Mouse (Mus musculus) midbrain, embryonic 15.5 days (tissue): ENCODE data around the gene Scrg1. TPM values are rescaled to one million over a fixed set of nuclear protein-coding genes. Genes with fewer than 3 reads are reported as not detected.
A peak's percentile ranks its signal among the peaks of the same experiment; 100 is the strongest.
"Not testable (repeated sequence)": the region's sequence is repeated elsewhere in the genome, so short reads cannot be mapped to it uniquely, and the experiment has no call there.

ENCODE experiments used
- ATAC-seq: fragments of 200-750 bp; cut with Nextera tagmentation; replicated peaks from 2 replicates; pipeline ENCODE4 v1.8.0; 2017; ENCODE audit warnings: moderate TSS enrichment
- H3K27ac ChIP-seq: fragments of 300-500 bp; sonication (generic); 2 replicates; pipeline ENCODE4 v1.5.1; 2015; ENCODE audit warnings: mild to moderate bottlenecking, inconsistent platforms
- H3K27me3 ChIP-seq: fragments of 300-500 bp; sonication (generic); replicated peaks from 2 replicates; pipeline ENCODE4 v1.6.1; 2015; ENCODE audit warnings: inconsistent platforms
- H3K36me3 ChIP-seq: fragments of 300-500 bp; sonication (generic); replicated peaks from 2 replicates; pipeline ENCODE4 v1.6.1; 2015; ENCODE audit warnings: inconsistent platforms
- H3K4me1 ChIP-seq: fragments of 300-500 bp; sonication (generic); 2 replicates; pipeline ENCODE4 v1.6.1; 2015; ENCODE audit warnings: inconsistent platforms
- H3K4me2 ChIP-seq: fragments of 300-500 bp; sonication (generic); 2 replicates; pipeline ENCODE4 v1.6.1; 2015; ENCODE audit warnings: inconsistent platforms, mild to moderate bottlenecking, moderate library complexity
- H3K4me3 ChIP-seq: fragments of 300-500 bp; sonication (generic); 2 replicates; pipeline ENCODE4 v1.5.1; 2015; ENCODE audit warnings: mild to moderate bottlenecking, inconsistent platforms
- H3K9ac ChIP-seq: fragments of 300-500 bp; sonication (generic); 2 replicates; pipeline ENCODE4 v1.6.1; 2015; ENCODE audit warnings: mild to moderate bottlenecking, inconsistent platforms
- H3K9me3 ChIP-seq: fragments of 300-500 bp; sonication (generic); 2 replicates; pipeline ENCODE4 v1.6.1; 2016; ENCODE audit warnings: inconsistent platforms
- WGBS: fragments of 180-500 bp; shearing (Covaris S2); methylation state at CpG from one replicate; pipeline ENCODE4 v1.1.7; 2015; ENCODE audit warnings: mixed read lengths; 5-methylcytosine and 5-hydroxymethylcytosine counted together
- polyA plus RNA-seq: library from polyadenylated mRNA; unstranded; fragments of >200 nt; fragmentation: Nextera tagmentation; extraction: Ambion mirVana; gene quantifications from 2 replicates; pipeline ENCODE4 v1.2.1, GENCODE M21; 2015

The Scrg1 gene
- polyA plus RNA-seq, 1 experiment from 2014 or later: 8.5 TPM

DNA sequence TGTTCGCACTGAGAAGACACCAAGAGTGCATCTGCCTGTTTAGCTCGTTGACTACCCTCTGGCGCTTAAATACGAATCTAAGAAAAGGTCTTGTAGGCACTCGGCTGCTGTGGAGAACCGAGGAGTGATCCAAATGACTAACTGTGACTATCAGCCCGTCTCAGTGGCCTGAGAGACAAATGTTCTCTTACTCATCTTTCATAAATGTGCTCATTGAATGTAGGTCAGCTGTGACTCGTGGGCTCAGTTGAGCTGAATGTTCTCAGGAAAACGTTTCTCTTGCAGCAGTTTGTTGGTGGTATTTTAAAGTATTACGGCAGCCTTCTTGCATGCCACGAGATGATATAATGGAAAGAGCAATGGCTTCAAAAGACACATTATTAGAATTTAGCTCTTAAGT lies 24.8 kb upstream of the Scrg1 start:
- 0 out of 2 replicates have a peak, but pooled peaks cover 4% of the 10 kb centered on the region for H3K4me1 ChIP-seq
- no peak overlapping the region for H3K4me3 ChIP-seq
- H3K4me2 ChIP-seq: no peak overlapping the region
- WGBS: 88% methylated on average over 11 of the region's 11 CpGs
- H3K9ac ChIP-seq: no peak overlapping the region
- H3K36me3 ChIP-seq: no peaks in the 10 kb centered on the region
- H3K27me3 ChIP-seq: peaks cover 10% of the 10 kb centered on the region; the same call in 1 of the 2 replicates
- H3K27ac ChIP-seq: no peak overlapping the region
- no peaks in the 10 kb centered on the region for H3K9me3 ChIP-seq
- ATAC-seq: no peak

DNA sequence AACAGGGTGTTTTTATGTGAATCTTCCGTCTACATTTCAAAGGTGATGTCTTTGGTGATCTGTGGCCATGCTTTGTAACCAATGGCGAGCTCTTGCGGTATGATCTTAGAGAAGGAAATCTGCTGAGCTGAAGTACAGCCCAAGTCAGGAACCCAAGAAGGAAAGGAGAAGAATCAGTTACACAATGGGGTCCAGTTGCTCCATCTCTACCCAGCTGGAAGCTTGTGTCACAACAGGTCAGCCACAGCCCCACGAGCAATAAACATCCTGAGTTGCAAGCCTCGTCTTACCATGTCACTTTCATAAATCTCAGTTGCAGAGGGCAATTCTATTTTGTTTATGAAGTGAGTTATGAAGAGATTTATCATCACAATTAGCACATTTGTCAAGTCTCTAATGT lies 22.9 kb upstream of the Scrg1 start:
- Histone ChIP-seq H3K4me2 (no peak overlapping the region), H3K4me1 (0 out of 2 replicates have a peak, but pooled peaks cover 4% of the 10 kb centered on the region), H3K4me3 (no peak overlapping the region), H3K9me3 (no peaks in the 10 kb centered on the region), H3K36me3 (no peaks in the 10 kb centered on the region), H3K27me3 (0 out of 2 replicates have a peak, but pooled peaks cover 7% of the 10 kb centered on the region), H3K9ac (no peak overlapping the region), H3K27ac (no peak overlapping the region)
- ATAC-seq: no peak
- 89% methylated on average over 5 of the region's 5 CpGs for WGBS

DNA sequence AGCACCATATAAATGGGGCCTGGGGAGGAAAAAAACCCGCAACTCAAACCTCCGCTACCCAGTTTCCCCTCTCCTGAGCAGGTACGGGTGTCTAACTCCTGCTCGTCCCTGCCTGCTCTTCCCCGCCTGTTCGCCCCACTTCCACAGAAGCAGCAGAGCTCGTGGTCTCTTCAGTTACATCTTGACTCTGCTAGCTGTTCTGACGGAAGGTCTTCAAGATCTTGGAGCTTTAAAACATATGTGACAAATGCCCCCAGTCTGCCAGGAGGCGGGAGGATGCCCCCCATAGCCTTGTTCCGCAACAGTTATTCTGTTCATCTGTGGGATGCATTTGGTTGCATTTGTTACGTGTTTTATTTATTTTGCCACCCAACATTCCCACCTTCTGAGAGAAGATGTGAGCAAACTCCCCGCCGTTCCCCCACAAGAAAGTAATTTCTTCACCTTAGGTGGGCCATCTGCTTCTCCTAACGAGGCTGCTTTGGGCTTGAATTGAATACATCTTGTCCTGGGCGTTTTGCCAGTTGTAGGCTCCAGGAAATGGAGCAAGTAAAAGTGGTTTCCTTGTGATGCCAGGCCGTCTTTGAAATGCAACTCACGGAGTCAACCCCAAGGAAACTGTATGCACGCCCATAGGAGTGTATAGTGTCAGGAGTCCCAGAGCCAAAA lies 19.8 kb upstream of the Scrg1 start:
- no peak overlapping the region for H3K27ac ChIP-seq
- no peaks in the 10 kb centered on the region for H3K36me3 ChIP-seq
- ATAC-seq: 0 out of 2 replicates have a peak, but pooled peaks have one; percentile 17
- H3K9ac ChIP-seq: no peak overlapping the region
- no peak overlapping the region for H3K4me2 ChIP-seq
- H3K9me3 ChIP-seq: no peaks in the 10 kb centered on the region
- 62% methylated on average over 18 of the region's 18 CpGs for WGBS
- no peaks in the 10 kb centered on the region for H3K27me3 ChIP-seq
- H3K4me3 ChIP-seq: no peak overlapping the region
- no peaks in the 10 kb centered on the region for H3K4me1 ChIP-seq

DNA sequence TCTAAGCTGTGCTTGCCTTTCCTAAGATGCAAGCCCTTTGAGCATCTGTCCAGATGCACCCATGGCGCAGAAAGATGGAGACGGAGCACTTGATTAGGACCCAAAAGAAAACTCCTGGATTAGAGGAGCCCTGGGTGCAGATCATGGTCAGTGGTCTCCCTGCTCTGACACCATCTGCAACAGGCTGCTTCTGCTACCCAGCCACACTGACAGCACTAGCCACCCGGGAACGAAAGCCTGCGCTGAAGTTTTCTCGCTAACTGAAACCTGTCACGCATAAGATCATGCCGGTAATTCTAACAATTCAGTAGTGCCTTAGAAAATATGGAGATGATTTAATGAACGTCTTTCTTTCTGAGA lies 19.3 kb upstream of the Scrg1 start:
- Histone ChIP-seq H3K36me3 (no peaks in the 10 kb centered on the region), H3K9me3 (no peaks in the 10 kb centered on the region), H3K27ac (no peak overlapping the region), H3K4me3 (no peak overlapping the region), H3K9ac (no peak overlapping the region), H3K4me2 (no peak overlapping the region), H3K27me3 (no peaks in the 10 kb centered on the region), H3K4me1 (no peaks in the 10 kb centered on the region)
- ATAC-seq: 0 out of 2 replicates have a peak, but pooled peaks have one; percentile 27
- WGBS: 79% methylated on average over 9 of the region's 9 CpGs

DNA sequence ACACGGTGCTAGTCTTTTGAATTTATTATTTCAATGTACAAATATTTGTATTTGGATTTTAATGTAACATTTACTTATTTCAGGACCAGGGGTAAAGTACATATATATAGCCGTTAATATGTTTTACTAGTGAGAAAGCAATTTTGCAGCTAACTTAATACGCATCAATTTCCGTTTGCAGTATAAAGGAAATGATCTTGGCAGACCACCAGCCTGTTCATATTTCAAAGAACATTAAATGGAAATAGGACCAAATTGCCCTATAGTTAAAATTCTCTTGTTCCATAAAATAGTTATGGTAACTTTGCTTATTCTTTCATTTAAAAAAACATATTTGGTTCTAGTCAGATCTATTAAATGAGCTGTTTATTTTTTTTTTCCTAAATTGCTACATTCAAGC lies 14.6 kb upstream of the Scrg1 start:
- WGBS: 84% methylated on average over 4 of the region's 4 CpGs
- Histone ChIP-seq H3K27me3 (no peaks in the 10 kb centered on the region), H3K4me1 (no peaks in the 10 kb centered on the region), H3K9me3 (no peaks in the 10 kb centered on the region), H3K4me2 (no peak overlapping the region), H3K4me3 (no peak overlapping the region), H3K27ac (no peak overlapping the region), H3K9ac (no peak overlapping the region), H3K36me3 (no peaks in the 10 kb centered on the region)
- no peak for ATAC-seq

DNA sequence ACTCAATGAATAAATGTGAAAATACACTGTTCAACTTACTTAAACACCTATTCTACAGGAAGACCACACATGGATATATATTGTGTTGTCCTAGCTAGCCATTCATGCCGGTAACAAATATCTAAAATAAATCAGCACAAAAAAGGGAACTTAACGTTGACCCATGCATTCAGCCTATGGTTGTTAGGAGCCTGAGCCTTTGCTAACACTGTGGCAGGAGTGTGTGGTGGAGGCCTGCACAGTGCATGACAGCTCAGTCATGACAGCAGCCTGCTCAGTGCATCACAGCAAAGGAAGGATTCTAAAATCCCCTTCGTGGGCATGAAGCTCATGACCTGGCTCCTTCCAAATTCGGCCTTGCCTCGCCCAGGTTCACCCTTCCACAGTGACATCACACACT lies 14.2 kb upstream of the Scrg1 start:
- 87% methylated on average over 5 of the region's 5 CpGs for WGBS
- Histone ChIP-seq H3K9ac (no peak overlapping the region), H3K9me3 (no peaks in the 10 kb centered on the region), H3K27ac (no peak overlapping the region), H3K36me3 (no peaks in the 10 kb centered on the region), H3K4me2 (no peak overlapping the region), H3K4me3 (no peak overlapping the region), H3K27me3 (no peaks in the 10 kb centered on the region), H3K4me1 (no peaks in the 10 kb centered on the region)
- ATAC-seq: no peak

DNA sequence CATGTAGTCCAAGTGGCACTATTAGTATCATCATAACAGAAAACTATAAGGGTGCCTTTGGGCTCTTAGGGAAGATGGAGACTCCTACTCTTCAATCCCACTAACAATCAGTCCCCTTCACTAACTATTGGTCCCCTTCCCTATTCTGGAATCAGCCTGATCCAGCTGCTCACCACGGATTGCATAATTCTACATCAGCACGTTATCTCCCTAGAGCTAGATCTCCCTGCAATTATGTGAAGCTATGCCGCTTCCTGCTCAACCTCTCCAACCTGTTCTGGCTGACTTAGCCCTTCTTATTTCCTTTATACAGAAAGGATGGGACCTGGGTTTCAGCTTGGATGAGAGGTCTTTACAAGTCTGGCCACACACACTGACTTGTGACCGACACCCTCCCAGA lies 12.4 kb upstream of the Scrg1 start:
- Histone ChIP-seq H3K4me3 (no peak overlapping the region), H3K9ac (no peak overlapping the region), H3K36me3 (no peaks in the 10 kb centered on the region), H3K27me3 (no peaks in the 10 kb centered on the region), H3K9me3 (no peaks in the 10 kb centered on the region), H3K4me1 (no peaks in the 10 kb centered on the region), H3K4me2 (no peak overlapping the region), H3K27ac (no peak overlapping the region)
- WGBS: 76% methylated on average over 4 of the region's 4 CpGs
- no peak for ATAC-seq

DNA sequence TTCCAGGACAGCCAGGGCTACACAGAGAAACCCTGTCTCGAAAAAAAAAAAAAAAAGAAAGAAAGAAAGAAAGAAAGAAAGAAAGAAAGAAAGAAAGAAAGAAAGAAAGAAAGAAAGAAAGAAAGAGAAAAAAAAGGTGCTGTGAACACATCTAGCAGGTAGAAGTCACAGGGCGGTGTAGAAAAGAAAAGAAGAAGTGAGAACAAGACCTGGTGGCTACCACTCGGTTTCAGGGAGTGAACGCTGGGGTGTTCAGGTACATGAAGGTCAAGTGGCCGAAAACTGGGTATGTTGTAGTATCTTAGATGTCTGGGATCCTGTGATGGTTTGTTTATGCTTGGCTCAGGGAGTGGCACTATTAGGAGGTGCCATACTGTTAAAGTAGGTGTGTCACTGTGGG lies 9.8 kb upstream of the Scrg1 start:
- not testable (repeated sequence) for ATAC-seq, H3K27me3 ChIP-seq, H3K36me3 ChIP-seq, H3K9me3 ChIP-seq, H3K4me1 ChIP-seq, H3K27ac ChIP-seq, H3K4me3 ChIP-seq, H3K4me2 ChIP-seq, H3K9ac ChIP-seq
- 81% methylated on average over 5 of the region's 5 CpGs for WGBS

DNA sequence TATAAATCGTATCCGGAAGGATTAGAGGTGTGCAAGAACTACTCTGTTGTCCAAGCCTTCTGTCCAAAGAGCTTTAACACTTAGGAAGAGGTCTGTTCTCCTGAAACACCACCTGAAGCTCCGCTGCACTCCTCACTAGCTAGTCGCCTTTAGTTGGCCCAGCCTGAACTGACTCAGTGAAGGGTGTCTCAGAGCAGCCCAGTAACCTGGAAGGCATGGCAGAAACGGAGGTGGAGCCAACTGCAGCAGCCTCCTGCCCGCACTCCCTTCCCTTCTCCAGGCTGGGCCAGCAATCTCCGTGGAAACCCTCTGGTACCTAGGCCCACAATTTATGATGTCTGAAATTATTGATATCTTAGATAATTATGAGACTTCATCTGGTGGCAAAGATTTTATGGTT lies 5.0 kb upstream of the Scrg1 start:
- Histone ChIP-seq H3K27ac (no peak overlapping the region), H3K4me3 (no peak overlapping the region), H3K27me3 (no peaks in the 10 kb centered on the region), H3K36me3 (no peaks in the 10 kb centered on the region), H3K9me3 (no peaks in the 10 kb centered on the region), H3K9ac (no peak overlapping the region), H3K4me1 (no peaks in the 10 kb centered on the region), H3K4me2 (no peak overlapping the region)
- WGBS: 78% methylated on average over 7 of the region's 7 CpGs
- no peak for ATAC-seq

DNA sequence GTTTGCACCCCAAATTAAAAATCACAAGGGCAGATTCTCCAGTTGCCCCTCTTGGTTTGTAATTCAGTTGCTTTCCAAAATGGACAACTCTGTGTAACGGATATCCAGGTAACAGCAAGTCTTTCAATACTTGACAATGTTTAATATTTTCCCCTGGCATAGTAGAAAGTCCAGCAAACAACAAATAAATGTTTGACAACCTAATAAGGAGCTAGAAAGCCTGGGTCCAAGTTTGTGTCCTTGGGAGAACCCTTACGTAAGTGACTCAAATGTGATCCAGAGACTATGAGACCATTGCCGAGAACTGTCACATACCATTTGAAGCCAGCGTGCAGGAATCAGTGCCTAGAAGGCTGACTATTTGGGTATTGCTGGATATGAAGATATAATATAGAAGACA lies 3.8 kb upstream of the Scrg1 start:
- 97% methylated on average over 4 of the region's 4 CpGs for WGBS
- ATAC-seq: no peak
- no peaks in the 10 kb centered on the region for H3K4me1 ChIP-seq

DNA sequence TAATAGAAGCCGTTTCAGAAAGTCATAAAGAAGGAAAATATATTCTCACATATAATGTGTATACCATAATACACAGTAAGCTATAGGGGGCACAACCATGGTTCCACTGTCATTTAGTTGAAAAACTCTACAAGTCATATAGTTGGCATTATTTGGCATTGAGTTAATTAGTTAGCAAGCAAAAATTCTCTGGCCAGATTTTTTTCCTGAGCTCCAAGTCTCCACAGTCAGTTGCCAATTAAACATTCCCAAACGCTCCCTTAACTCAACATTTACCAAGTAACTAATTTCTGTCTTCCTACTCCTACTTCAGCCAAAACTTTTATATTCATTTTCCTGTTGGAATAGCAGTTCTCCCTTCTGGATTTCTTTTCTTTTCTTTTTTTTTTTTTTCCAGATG lies 2.4 kb upstream of the Scrg1 start:
- no peaks in the 10 kb centered on the region for H3K9me3 ChIP-seq
- H3K9ac ChIP-seq: no peak overlapping the region
- no peaks in the 10 kb centered on the region for H3K36me3 ChIP-seq
- 90% methylated on average over 2 of the region's 2 CpGs for WGBS
- ATAC-seq: no peak
- H3K4me2 ChIP-seq: no peak overlapping the region
- no peaks in the 10 kb centered on the region for H3K4me1 ChIP-seq
- H3K4me3 ChIP-seq: no peak overlapping the region
- H3K27me3 ChIP-seq: no peaks in the 10 kb centered on the region
- H3K27ac ChIP-seq: no peak overlapping the region

More for the DNA sequence above, 3.8 kb upstream of the Scrg1 start:
- Histone ChIP-seq H3K4me3 (no peak overlapping the region), H3K4me2 (no peak overlapping the region), H3K9me3 (no peaks in the 10 kb centered on the region), H3K9ac (no peak overlapping the region), H3K27ac (no peak overlapping the region), H3K27me3 (no peaks in the 10 kb centered on the region), H3K36me3 (no peaks in the 10 kb centered on the region)

DNA sequence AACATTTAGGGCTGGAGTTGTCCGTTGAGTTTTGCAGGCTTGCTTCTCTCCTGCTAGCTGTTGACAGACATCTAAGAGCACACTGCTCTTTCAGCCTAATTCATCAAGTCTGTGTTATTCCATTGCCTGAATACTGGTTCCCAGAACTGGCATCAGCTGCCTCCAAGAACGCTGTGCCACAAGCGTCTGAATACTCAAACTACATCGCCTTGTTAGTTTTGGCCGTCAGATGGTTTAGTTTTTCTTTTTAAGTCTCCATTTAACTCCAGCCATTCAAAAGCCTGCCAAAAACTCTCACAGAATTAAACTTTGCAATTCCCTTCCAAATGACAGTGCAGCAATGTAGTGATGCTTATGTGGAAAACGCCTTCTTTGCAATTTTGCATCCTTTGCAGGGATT lies 1.4 kb downstream of the Scrg1 start:
- Histone ChIP-seq H3K27me3 (no peaks in the 10 kb centered on the region), H3K4me1 (no peaks in the 10 kb centered on the region), H3K4me2 (no peak overlapping the region), H3K27ac (no peak overlapping the region), H3K9me3 (no peaks in the 10 kb centered on the region), H3K9ac (no peak overlapping the region), H3K36me3 (no peaks in the 10 kb centered on the region), H3K4me3 (no peak overlapping the region)
- no peak for ATAC-seq
- WGBS: 77% methylated on average over 6 of the region's 6 CpGs

DNA sequence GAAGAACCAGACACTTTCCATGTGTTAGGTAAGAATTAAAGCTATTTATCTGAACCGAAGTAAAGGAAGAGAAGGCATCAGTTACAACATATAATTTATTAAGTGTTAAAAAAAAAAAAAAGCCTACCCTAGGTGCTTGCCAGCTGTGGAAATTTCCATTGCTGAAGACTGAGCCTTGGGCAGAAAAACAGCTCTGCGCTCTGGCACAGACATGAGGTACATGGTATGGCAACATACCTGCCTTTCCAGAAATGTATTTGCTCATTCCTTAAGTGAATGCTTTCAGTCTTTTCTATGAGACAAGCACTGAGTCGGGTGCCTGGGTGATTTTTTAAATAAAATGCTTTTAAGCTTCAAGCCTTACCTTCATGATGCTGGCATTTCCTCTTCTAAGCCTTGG lies 2.2 kb downstream of the Scrg1 start:
- Histone ChIP-seq H3K9me3 (no peaks in the 10 kb centered on the region), H3K27ac (no peak overlapping the region), H3K4me2 (no peak overlapping the region), H3K9ac (no peak overlapping the region), H3K27me3 (no peaks in the 10 kb centered on the region), H3K4me1 (no peaks in the 10 kb centered on the region), H3K4me3 (no peak overlapping the region), H3K36me3 (no peaks in the 10 kb centered on the region)
- WGBS: 80% methylated on average over 3 of the region's 3 CpGs
- no peak for ATAC-seq
